Mouse (Mus musculus) bone marrow macrophage, adult 2 months (primary cell): ENCODE data around the gene Nova1.

Source experiments
- CTCF ChIP-seq: IDR thresholded peaks from 2 replicates; pipeline ENCODE4 v1.5.1; 2012; ENCODE audit warnings: low read depth, mild to moderate bottlenecking, low read length, moderate library complexity
- POLR2A ChIP-seq: IDR thresholded peaks from 2 replicates; pipeline ENCODE4 v1.6.1; 2012; ENCODE audit warnings: mild to moderate bottlenecking, low read depth, low read length, borderline replicate concordance

DNA sequence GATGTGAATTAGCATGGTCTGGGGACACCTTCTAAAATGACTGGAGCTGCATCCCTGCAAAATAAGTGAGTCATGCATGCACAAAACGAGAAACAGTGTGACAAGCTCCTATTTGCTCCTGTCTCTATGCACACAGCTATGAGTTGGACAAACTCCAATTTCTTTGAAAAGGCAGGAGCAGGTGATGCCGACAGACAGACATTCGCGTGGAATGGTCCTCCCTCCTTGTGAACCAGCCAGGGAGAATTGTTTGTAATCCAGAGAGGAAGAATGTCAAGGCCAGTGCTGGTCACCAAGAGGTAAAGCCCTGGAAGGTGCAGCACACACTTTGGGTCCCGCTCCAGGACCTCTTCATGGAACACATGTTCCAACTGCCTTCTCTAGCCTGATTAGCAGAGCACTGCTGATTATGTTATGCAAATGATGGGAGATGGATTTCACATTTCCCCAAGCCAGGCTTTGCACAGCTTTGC is 172.6 kb downstream of the Nova1 start:
- no peak for TF ChIP-seq POLR2A
- no peak for TF ChIP-seq CTCF
